Mouse (Mus musculus) neural tube, embryonic 11.5 days (tissue): Measurements from ENCODE around the gene Lemd1. TPM values are rescaled to one million over a fixed set of nuclear protein-coding genes. Genes with fewer than 3 reads are reported as not detected.

Experiments
- ATAC-seq: fragments of 200-750 bp; cut with Nextera tagmentation; 2 replicates; pipeline ENCODE4 v1.8.0; 2017; ENCODE audit warnings: moderate number of reproducible peaks, mild to moderate bottlenecking, moderate TSS enrichment, moderate library complexity; ENCODE audit not compliant: insufficient read depth, low FRiP score, low TSS enrichment
- DNase-seq: peaks from one replicate; pipeline ENCODE4 v3.0.0-alpha.2; 2015; ENCODE audit warnings: low spot score
- H3K27ac ChIP-seq: fragments of 300-500 bp; sonication (generic); 2 replicates; pipeline ENCODE4 v1.5.1; 2014; ENCODE audit warnings: low read depth, mild to moderate bottlenecking, low read length
- H3K27me3 ChIP-seq: fragments of 300-500 bp; sonication (generic); 2 replicates; pipeline ENCODE4 v1.6.1; 2014; ENCODE audit warnings: mild to moderate bottlenecking, low read length, mixed read lengths; ENCODE audit not compliant: control insufficient read depth, insufficient read depth
- H3K36me3 ChIP-seq: fragments of 300-500 bp; sonication (generic); 2 replicates; pipeline ENCODE4 v1.6.1; 2014; ENCODE audit warnings: mild to moderate bottlenecking, low read length, moderate library complexity, mixed read lengths; ENCODE audit not compliant: control insufficient read depth, insufficient read depth
- H3K4me1 ChIP-seq: fragments of 300-500 bp; sonication (generic); 2 replicates; pipeline ENCODE4 v1.6.1; 2014; ENCODE audit warnings: low read length, mixed read lengths; ENCODE audit not compliant: control insufficient read depth, insufficient read depth
- H3K4me2 ChIP-seq: fragments of 300-500 bp; sonication (generic); 2 replicates; pipeline ENCODE4 v1.6.1; 2014; ENCODE audit warnings: low read depth, mild to moderate bottlenecking, moderate library complexity
- H3K4me3 ChIP-seq: fragments of 300-500 bp; sonication (generic); 2 replicates; pipeline ENCODE4 v1.5.1; 2014; ENCODE audit warnings: low read depth, low read length
- H3K9ac ChIP-seq: fragments of 300-500 bp; sonication (generic); 2 replicates; pipeline ENCODE4 v1.6.1; 2014; ENCODE audit warnings: mild to moderate bottlenecking, low read length
- H3K9me3 ChIP-seq: fragments of 300-500 bp; sonication (generic); 2 replicates; pipeline ENCODE4 v1.6.1; 2016; ENCODE audit warnings: low read length; ENCODE audit not compliant: control insufficient read depth
- WGBS: fragments of 180-500 bp; shearing (Covaris S2); extraction: QIAGEN DNeasy Blood & Tissue Kit; methylation state at CpG from one replicate; pipeline ENCODE4 v1.1.7; 2014; 5-methylcytosine and 5-hydroxymethylcytosine counted together
- polyA plus RNA-seq: library from polyadenylated mRNA; unstranded; fragments of >200 nt; fragmentation: Nextera tagmentation; extraction: Ambion mirVana; gene quantifications from 2 replicates; pipeline ENCODE4 v1.2.1, GENCODE M21; 2014

The Lemd1 gene
- polyA plus RNA-seq, 1 experiment from 2014 or later: 6.8 TPM

DNA sequence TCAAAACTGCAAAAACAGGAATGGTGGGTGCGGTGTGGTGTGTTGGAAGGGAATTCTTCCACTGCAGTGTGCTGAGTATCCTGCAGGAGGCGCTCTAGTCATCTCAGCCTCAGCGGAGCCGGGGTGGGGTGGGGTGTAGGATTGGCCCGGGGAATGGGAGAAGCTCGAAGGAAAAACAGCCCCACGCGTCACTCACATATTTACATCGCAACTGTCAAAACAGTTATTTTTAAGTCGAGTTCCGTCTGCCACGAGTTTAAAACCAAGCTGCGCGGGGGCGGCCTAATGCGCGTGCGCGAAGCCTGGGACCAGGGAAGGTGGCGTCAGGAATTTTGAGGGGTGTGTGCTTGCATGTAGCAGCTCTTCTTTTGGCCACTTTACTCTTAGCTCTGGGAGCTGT, 21.0 kb downstream of the Lemd1 start:
- Histone ChIP-seq H3K4me1 (peaks cover 17% of the 10 kb centered on the region), H3K9me3 (no peaks in the 10 kb centered on the region), H3K4me2 (peak overlapping the region; percentile 29), H3K27ac (no peak overlapping the region), H3K36me3 (no peaks in the 10 kb centered on the region), H3K4me3 (peak overlapping the region; percentile 23), H3K27me3 (no peaks in the 10 kb centered on the region), H3K9ac (peak overlapping the region; percentile 15; the same call in 1 of the 2 replicates)
- DNase-seq: peak; percentile 70
- 6% methylated on average over 20 of the region's 20 CpGs for WGBS
- ATAC-seq: peak; percentile 12; the same call in 1 of the 2 replicates

- H3K4me2 ChIP-seq: no peak overlapping the region
- H3K4me3 ChIP-seq: no peak overlapping the region
- no peak overlapping the region for H3K27ac ChIP-seq
- no peaks in the 10 kb centered on the region for H3K36me3 ChIP-seq
- H3K9me3 ChIP-seq: no peaks in the 10 kb centered on the region
- peak; percentile 72 for DNase-seq
- H3K4me1 ChIP-seq: peaks cover 16% of the 10 kb centered on the region
- H3K9ac ChIP-seq: no peak overlapping the region
- no peaks in the 10 kb centered on the region for H3K27me3 ChIP-seq
- ATAC-seq: peak; percentile 57; the same call in 1 of the 2 replicates
- WGBS: 19% methylated on average over 6 of the region's 6 CpGs
Measured at GRCm38 (mm10) chr1:132213076-132213475, 21.8 kb downstream of the Lemd1 start.

DNA sequence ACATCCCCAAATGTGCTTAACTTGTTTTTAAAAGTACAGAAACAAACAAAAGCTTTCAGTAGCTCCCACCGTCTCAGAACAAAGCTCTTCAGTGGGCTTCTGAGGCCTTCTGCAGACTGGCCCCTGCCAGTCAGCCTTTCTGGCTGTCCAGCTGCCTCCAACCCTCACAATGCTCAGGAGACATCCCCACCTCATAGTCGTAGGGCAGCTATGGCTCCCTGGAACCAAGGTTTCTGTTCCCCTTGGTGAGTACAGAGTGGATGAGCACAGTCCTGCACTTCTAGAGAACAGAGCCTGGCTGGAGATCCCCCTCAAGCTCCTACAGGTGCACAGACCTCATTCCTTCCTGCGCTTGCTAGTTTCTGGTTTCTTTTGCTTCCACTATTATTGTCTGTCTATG, 25.0 kb downstream of the Lemd1 start:
- Histone ChIP-seq H3K9me3 (no peaks in the 10 kb centered on the region), H3K27ac (no peak overlapping the region), H3K4me2 (no peak overlapping the region), H3K4me3 (no peak overlapping the region), H3K36me3 (no peaks in the 10 kb centered on the region), H3K27me3 (no peaks in the 10 kb centered on the region), H3K4me1 (peaks cover 10% of the 10 kb centered on the region), H3K9ac (no peak overlapping the region)
- ATAC-seq (no peak), DNase-seq (no peak)
- 57% methylated on average over 3 of the region's 3 CpGs for WGBS

GRCm38 (mm10) chr1:132221627-132222026, 30.4 kb downstream of the Lemd1 start:
- H3K4me1 ChIP-seq: peaks cover 6% of the 10 kb centered on the region
- H3K4me3 ChIP-seq: no peak overlapping the region
- no peak for ATAC-seq
- no peak overlapping the region for H3K4me2 ChIP-seq
- no peak overlapping the region for H3K9ac ChIP-seq
- H3K27ac ChIP-seq: no peak overlapping the region
- H3K9me3 ChIP-seq: no peaks in the 10 kb centered on the region
- H3K27me3 ChIP-seq: no peaks in the 10 kb centered on the region
- 45% methylated on average over 2 of the region's 2 CpGs for WGBS
- H3K36me3 ChIP-seq: no peaks in the 10 kb centered on the region
- DNase-seq: no peak

GRCm38 (mm10) chr1:132222166-132222565, 30.9 kb downstream of the Lemd1 start:
- Histone ChIP-seq H3K9ac (no peak overlapping the region), H3K36me3 (no peaks in the 10 kb centered on the region), H3K27ac (no peak overlapping the region), H3K4me1 (peaks cover 6% of the 10 kb centered on the region), H3K4me3 (no peak overlapping the region), H3K9me3 (no peaks in the 10 kb centered on the region), H3K4me2 (no peak overlapping the region), H3K27me3 (no peaks in the 10 kb centered on the region)
- no peak for DNase-seq
- peak; percentile 55; the same call in 1 of the 2 replicates for ATAC-seq
- 38% methylated on average over 6 of the region's 6 CpGs for WGBS

GRCm38 (mm10) chr1:132226297-132227080, 35.3 kb downstream of the Lemd1 start:
- WGBS: 73% methylated on average over 12 of the region's 13 CpGs
- Histone ChIP-seq H3K27ac (no peak overlapping the region), H3K36me3 (no peaks in the 10 kb centered on the region), H3K4me3 (no peak overlapping the region), H3K27me3 (no peaks in the 10 kb centered on the region), H3K4me1 (peaks cover 6% of the 10 kb centered on the region), H3K9ac (no peak overlapping the region), H3K4me2 (no peak overlapping the region), H3K9me3 (no peaks in the 10 kb centered on the region)
- DNase-seq: no peak
- no peak for ATAC-seq

- ATAC-seq (no peak), DNase-seq (no peak)
- WGBS: 92% methylated on average over 3 of the region's 3 CpGs
- no peaks in the 10 kb centered on the region for H3K27me3 ChIP-seq
- no peaks in the 10 kb centered on the region for H3K9me3 ChIP-seq
- no peak within 1 kb of the TSS for H3K9ac ChIP-seq
- no peak within 1 kb of the TSS for H3K4me2 ChIP-seq
- H3K4me1 ChIP-seq: no peaks in the 10 kb centered on the region
- H3K27ac ChIP-seq: no peak within 1 kb of the TSS
- no peak within 1 kb of the TSS for H3K4me3 ChIP-seq
- H3K36me3 ChIP-seq: no peaks in the 10 kb centered on the region
Measured at GRCm38 (mm10) chr1:132229667-132230066, 38.4 kb downstream of the Lemd1 start, which contains the start of gene Gm10188. Gene Gm10188 (minus strand): TSS chr1:132229767.

DNA sequence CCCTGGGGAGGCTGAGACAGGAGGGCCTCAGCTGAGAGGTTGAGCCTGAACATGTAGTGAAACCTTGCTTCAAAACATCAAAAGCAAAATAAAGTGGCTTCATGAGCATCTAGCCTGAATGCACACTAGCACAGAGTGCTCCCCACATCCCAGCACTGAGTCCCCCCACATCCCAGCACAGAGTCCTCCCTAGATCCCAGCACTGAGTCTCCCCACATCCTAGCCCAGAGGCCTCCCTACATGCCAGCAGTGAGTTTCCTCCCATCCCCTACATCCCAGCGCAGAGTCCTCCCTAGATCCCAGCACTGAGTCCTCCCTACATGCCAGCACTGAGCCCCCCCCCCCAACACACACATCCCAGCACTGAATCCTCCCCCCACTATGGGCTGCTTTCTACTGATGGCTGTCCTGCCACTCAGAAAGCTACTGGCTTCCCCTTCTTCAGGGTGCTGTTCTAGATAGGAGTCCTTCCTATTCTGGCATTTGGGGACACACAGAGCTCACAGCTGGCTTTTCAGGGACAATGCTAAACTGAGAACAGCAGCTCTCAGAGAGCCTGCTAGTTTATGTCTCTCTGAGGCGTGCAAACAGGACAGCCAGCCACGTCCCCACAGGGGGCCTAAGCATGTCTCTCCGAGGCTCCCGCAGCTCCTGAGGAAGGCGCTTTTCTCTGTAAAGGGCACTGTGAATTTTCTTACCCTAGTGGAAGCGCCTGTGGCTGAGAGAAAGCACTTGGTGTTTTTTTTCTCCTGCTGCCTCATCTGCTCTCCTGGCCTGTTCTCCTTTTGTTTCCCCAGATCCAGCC, 40.4 kb downstream of the Lemd1 start:
- Histone ChIP-seq H3K27ac (no peak overlapping the region), H3K9ac (no peak overlapping the region), H3K4me2 (no peak overlapping the region), H3K4me1 (no peaks in the 10 kb centered on the region), H3K4me3 (no peak overlapping the region), H3K36me3 (no peaks in the 10 kb centered on the region), H3K9me3 (no peaks in the 10 kb centered on the region), H3K27me3 (no peaks in the 10 kb centered on the region)
- DNase-seq (no peak), ATAC-seq (no peak)
- 26% methylated on average over 7 of the region's 7 CpGs for WGBS
